Mouse (Mus musculus) T-cell, adult 2 months (primary cell): Measurements from ENCODE around the gene Dnajc14.

Experiments
- DNase-seq: peaks from one replicate; pipeline ENCODE4 v3.0.0; 2022; ENCODE audit warnings: low spot score

Dnajc14 gene

GRCm38 (mm10) chr10:128803771-128804270 lies at the start of gene Dnajc14:
Gene Dnajc14 (plus strand): TSS chr10:128804062.
- DNase-seq, result no peak

- DNase-seq, result peak; percentile 23
These were observed 31.0 kb upstream of the Dnajc14 start for GRCm38 (mm10) chr10:128772895-128773294.

- no peak for DNase-seq
These were observed 30.2 kb upstream of the Dnajc14 start for GRCm38 (mm10) chr10:128773685-128774084.

- DNase-seq, result no peak
These were observed 25.4 kb upstream of the Dnajc14 start for GRCm38 (mm10) chr10:128778441-128778840.

GRCm38 (mm10) chr10:128779011-128779795 lies 24.7 kb upstream of the Dnajc14 start:
- DNase-seq, result no peak

- no peak for DNase-seq
These were observed 23.7 kb upstream of the Dnajc14 start for GRCm38 (mm10) chr10:128780200-128780599.

- DNase-seq, result no peak
These were observed 13.3 kb upstream of the Dnajc14 start, which contains the start of gene Mmp19 for GRCm38 (mm10) chr10:128790398-128791124. Gene Mmp19 (plus strand): TSS chr10:128790910.

GRCm38 (mm10) chr10:128792041-128792440 lies 11.8 kb upstream of the Dnajc14 start:
- no peak for DNase-seq

DNA sequence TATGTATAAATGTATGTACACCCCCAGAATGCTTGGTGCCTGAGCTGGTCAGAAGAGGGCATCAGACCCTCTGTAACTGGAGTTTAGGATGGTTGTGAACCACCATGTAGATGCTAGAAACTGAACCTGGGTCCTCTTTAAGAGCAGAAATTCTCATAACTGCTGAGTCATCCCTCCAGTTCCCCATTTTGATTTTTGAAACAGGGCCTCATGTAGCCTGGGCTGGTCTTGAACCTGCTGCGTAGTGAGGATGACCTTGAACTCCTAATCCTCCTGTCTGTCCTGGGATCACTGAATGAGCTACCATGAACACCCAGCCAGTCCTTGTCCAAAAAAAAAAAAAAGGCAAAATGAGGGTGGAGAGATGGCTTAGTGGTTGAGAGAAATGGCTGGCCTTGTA lies 10.6 kb upstream of the Dnajc14 start:
- no peak for DNase-seq

DNA sequence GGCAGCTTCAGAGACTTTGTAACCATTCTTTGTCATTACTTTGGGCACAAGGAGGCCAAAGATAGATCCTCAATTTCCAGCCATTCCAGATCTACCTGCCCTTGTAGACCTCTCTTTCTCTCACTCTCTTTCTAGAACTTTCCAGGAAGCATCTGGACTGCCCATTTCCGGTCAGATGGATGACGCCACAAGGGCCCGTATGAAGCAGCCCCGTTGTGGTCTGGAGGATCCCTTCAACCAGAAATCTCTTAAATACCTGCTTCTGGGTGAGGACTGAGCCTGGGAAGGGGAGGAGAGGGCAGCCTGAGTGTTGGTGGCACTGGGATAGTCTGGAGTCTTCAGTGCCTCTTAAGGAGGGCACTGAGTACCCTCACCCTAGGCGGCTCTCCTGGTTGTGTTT lies 9.5 kb upstream of the Dnajc14 start:
- DNase-seq, result no peak

- DNase-seq, result no peak
These were observed 8.3 kb upstream of the Dnajc14 start for GRCm38 (mm10) chr10:128795581-128795980.

- no peak for DNase-seq
These were observed 5.2 kb upstream of the Dnajc14 start for GRCm38 (mm10) chr10:128798676-128799075.

- no peak for DNase-seq
These were observed 1.8 kb upstream of the Dnajc14 start for GRCm38 (mm10) chr10:128801981-128802495.

DNA sequence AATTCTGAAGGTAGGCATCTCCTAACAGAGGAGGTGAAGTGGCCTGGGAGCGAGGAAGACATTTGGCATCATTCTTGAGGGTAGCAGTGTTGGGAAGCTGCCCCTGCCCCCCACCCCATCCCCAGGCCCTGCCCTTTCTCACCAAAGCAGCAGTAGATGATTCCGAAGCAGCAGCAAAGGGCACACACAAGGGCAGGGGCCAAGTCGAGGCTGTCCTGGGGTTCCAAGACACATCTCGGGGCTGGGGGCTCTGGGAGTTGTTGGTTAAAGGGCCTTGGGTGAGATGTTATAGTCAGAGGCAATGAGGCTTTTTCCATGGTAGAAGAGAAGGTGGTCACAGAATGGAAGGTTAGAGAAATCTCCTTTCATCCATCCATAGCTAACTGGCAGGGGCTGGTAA lies 906 bp upstream of the Dnajc14 start:
- DNase-seq, result no peak

DNA sequence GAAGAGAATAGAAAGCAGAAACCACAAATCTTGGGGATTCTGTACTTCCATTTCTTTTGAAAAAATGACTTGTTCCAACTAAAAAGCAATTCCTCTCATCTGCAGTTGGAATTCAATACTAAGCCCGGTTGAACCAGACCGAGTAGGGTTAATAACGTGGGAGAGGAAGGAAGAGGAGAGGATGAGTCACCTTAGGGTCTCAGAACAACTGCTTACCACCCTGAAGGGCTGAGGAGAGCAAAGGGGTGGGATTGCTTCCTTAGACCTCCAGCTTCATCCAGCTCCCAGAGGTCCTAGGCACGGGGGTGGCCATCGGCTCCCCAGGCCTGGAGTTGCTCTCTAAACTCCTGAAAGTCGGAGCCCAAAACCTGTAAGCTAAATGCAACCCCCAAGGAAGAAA lies 501 bp upstream of the Dnajc14 start:
- DNase-seq, result no peak

DNA sequence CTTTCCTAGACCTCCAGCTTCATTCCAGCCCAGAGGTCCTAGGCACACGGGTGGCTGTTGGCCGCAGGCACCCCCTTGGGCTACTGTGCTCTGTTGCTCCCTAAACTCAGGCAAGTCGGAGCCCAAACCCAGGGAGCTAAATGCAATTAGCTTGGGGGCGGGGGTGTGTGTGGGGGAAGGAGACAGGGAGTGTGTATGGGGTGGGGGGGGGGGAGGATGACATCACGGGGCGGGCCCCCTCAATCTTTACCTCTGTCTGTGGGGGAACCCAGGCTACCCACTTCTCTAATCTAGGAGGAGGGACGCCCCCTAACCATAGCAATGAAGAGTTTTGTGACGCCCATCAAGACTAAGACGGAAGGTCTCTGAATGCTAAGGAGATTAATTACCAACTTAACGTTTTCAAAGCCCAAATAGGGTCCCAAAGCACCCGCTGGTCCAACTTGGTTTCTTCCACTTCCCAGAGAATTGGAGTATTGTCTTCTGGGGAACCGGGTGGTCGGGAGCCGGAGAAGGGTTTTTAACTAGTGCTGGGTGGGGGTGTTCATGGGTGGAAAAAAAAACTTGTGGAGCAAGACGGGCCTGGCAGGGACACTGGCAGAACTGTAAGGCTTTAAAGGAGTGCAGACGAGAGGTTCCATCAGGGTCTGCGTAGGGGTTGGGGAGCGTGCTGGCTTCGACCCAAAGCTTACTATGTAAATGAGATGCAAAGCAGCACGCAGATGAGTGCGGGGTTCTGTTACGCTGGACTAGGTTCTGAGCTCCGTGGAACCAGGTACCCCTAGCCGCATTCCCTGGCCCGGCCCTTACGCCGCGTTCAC lies 619 bp downstream of the Dnajc14 start, which contains the start of gene Tmem198b:
TSS of gene Tmem198b (minus strand) at position 100 of the 821 bp plus-strand sequence.
- peak; percentile 36 for DNase-seq

- peak; percentile 96 for DNase-seq
These were observed 1.5 kb downstream of the Dnajc14 start for GRCm38 (mm10) chr10:128805092-128806000.

DNA sequence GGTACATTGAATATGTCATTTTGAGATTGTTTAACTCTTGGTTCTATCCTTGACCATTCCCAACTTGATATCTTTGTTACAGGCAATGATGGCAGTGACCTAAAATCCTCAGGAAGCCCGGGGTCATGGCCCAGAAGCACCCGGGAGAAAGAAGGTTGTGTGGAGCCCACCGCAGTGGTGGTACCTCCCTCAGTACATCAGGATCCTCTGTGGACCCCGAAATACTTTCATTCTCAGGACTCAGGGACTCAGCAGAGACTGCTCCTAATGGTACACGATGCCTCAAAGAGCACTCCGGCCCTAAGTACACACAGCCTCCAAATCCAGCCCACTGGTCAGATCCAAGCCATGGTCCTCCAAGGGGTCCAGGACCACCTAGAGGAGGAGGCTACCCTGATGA lies 2.2 kb downstream of the Dnajc14 start:
- DNase-seq, result no peak

GRCm38 (mm10) chr10:128807018-128807417 lies 3.2 kb downstream of the Dnajc14 start:
- no peak for DNase-seq

- DNase-seq, result no peak
These were observed 13.2 kb downstream of the Dnajc14 start, which contains the start of gene Sarnp for GRCm38 (mm10) chr10:128817033-128817432. Gene Sarnp (plus strand): TSS chr10:128817333.

GRCm38 (mm10) chr10:128820217-128820616 lies 16.4 kb downstream of the Dnajc14 start:
- no peak for DNase-seq
